Mouse (Mus musculus): ENCODE measurements at regions not wholly inside any gene's neighbourhood (a gene's known extent, or its start where the extent isn't known, plus 50 kb on each side); places are given as distances from the start of the nearest gene placed in this dataset.

DNA sequence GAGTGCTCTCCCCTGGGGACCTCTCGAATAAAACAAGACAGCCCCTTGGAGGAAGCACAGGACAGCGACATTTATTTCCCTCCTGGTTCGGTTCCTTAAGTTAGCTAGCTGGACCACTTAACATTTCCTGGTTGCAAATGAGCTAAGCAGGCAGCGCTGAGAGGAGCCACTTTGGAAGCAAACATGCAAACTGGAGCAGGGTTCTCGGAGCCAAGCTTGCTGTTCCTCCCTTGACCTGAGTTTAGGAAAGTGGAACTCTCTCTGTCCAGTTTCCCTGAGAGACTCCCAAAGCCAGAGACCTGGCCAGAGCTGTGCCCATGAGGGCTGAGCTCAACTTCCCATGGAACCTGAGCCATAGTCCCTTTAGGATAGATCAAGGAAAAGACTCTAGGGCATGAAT lies 219.4 kb upstream of the Mgmt start:
- Histone ChIP-seq H3K36me3 (ENCODE audit: control insufficient read depth, insufficient read depth) (no peaks in the 10 kb centered on the region), H3ac (ENCODE audit: control insufficient read depth, insufficient read length) (no peak overlapping the region), H3K4me2 (ENCODE audit: low read depth) (no peak overlapping the region), H3K27me3 (ENCODE audit: control insufficient read depth, insufficient read depth, insufficient read length) (no peaks in the 10 kb centered on the region), H3K79me2 (ENCODE audit: control insufficient read depth, insufficient read depth) (no peaks in the 10 kb centered on the region), H3K4me3 (no peak overlapping the region)
- TF ChIP-seq POLR2AphosphoS2 (IDR thresholded peaks at IDR 0.05; ENCODE audit: insufficient read length, low read depth) (no peak), E2F4 (IDR thresholded peaks at IDR 0.05; ENCODE audit: insufficient read depth) (no peak), SRF (IDR thresholded peaks at IDR 0.05; ENCODE audit: control insufficient read depth, insufficient read length, low read depth) (no peak), MAX (IDR thresholded peaks at IDR 0.05; ENCODE audit: low read depth) (no peak), USF1 (IDR thresholded peaks at IDR 0.05; ENCODE audit: low read depth) (no peak), TCF12 (IDR thresholded peaks at IDR 0.05; ENCODE audit: insufficient read depth, poor library complexity, severe bottlenecking) (no peak), MYOG (IDR thresholded peaks at IDR 0.05; ENCODE audit: control insufficient read depth in 1 of 3, insufficient read depth in 1 of 3, insufficient read length in 2 of 3, low read depth in 2 of 3) (no peak), TCF3 (IDR thresholded peaks at IDR 0.05; ENCODE audit: insufficient read length, low read depth) (no peak), REST (IDR thresholded peaks at IDR 0.05; ENCODE audit: insufficient read depth, insufficient read length) (no peak), POLR2A (IDR thresholded peaks at IDR 0.05; ENCODE audit: insufficient read length, low read depth) (no peak), MYOD1 (IDR thresholded peaks at IDR 0.05; ENCODE audit: control insufficient read depth in 1 of 3, insufficient read length in 2 of 3, low read depth in 2 of 3) (no peak), CEBPB (IDR thresholded peaks at IDR 0.05; ENCODE audit: insufficient read depth, poor library complexity, severe bottlenecking) (no peak)

DNA sequence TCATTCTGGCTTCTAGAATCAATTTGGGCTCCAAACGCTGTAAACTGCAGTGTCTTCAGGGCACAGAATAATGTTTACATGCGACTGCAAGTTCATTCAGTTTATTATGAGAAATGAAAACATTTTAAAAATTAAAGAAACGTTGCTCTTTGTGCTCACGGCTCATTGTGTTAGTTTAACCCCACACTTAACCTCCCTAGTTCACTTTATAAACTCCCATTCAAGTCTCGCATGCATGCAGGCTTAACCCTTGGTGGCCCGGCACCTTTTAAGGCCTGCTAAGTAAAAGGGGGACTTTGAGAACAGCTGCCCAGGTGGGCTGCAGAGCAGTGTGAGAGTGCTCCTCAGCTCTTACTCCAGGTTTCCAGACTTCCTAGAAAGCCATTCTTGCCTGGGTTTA lies 218.3 kb upstream of the Mgmt start:
- Histone ChIP-seq H3K27me3 (ENCODE audit: control insufficient read depth, insufficient read depth, insufficient read length) (no peaks in the 10 kb centered on the region), H3ac (ENCODE audit: control insufficient read depth, insufficient read length) (no peak overlapping the region), H3K36me3 (ENCODE audit: control insufficient read depth, insufficient read depth) (no peaks in the 10 kb centered on the region), H3K4me3 (no peak overlapping the region), H3K4me2 (ENCODE audit: low read depth) (no peak overlapping the region), H3K79me2 (ENCODE audit: control insufficient read depth, insufficient read depth) (no peaks in the 10 kb centered on the region)
- TF ChIP-seq REST (IDR thresholded peaks at IDR 0.05; ENCODE audit: insufficient read depth, insufficient read length) (no peak), MYOD1 (IDR thresholded peaks at IDR 0.05; ENCODE audit: control insufficient read depth in 1 of 3, insufficient read length in 2 of 3, low read depth in 2 of 3) (no peak), POLR2A (IDR thresholded peaks at IDR 0.05; ENCODE audit: insufficient read length, low read depth) (no peak), TCF3 (IDR thresholded peaks at IDR 0.05; ENCODE audit: insufficient read length, low read depth) (no peak), MAX (IDR thresholded peaks at IDR 0.05; ENCODE audit: low read depth) (no peak), CEBPB (IDR thresholded peaks at IDR 0.05; ENCODE audit: insufficient read depth, poor library complexity, severe bottlenecking) (no peak), E2F4 (IDR thresholded peaks at IDR 0.05; ENCODE audit: insufficient read depth) (no peak), POLR2AphosphoS2 (IDR thresholded peaks at IDR 0.05; ENCODE audit: insufficient read length, low read depth) (no peak), TCF12 (IDR thresholded peaks at IDR 0.05; ENCODE audit: insufficient read depth, poor library complexity, severe bottlenecking) (no peak)

DNA sequence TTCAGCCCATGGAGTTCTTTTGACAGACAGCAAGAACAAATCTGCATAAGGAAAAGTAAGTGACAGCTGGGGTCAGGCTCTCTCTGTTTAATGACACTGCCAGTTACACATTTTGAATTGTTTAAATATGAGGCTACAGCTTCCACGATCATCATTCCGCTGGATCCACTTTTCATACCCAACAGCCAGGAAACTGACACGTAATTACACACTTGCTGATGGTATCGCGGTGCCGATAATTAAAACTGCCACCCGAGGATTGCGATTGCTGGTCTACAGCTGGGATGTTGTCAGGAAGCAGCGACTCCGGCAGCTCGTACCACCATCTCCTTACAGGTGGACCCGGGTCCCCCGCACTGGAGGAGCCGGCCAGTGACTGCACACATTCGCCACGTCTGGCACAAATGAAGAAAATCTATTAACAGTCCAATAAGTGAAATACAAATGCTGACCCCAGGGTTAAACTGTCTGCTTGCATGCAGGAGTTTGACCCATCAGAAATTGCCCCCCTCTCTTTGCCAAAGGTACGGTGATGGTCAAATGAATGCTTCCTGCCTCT lies 217.3 kb upstream of the Mgmt start:
- Histone ChIP-seq H3K4me3 (no peak overlapping the region), H3K79me2 (ENCODE audit: control insufficient read depth, insufficient read depth) (no peaks in the 10 kb centered on the region), H3ac (ENCODE audit: control insufficient read depth, insufficient read length) (no peak overlapping the region), H3K27me3 (ENCODE audit: control insufficient read depth, insufficient read depth, insufficient read length) (no peaks in the 10 kb centered on the region), H3K4me2 (ENCODE audit: low read depth) (no peak overlapping the region), H3K36me3 (ENCODE audit: control insufficient read depth, insufficient read depth) (no peaks in the 10 kb centered on the region)
- TF ChIP-seq POLR2A (IDR thresholded peaks at IDR 0.05; ENCODE audit: insufficient read length, low read depth) (no peak), TCF3 (IDR thresholded peaks at IDR 0.05; ENCODE audit: insufficient read length, low read depth) (no peak), TCF12 (IDR thresholded peaks at IDR 0.05; ENCODE audit: insufficient read depth, poor library complexity, severe bottlenecking) (no peak), E2F4 (IDR thresholded peaks at IDR 0.05; ENCODE audit: insufficient read depth) (no peak), USF1 (IDR thresholded peaks at IDR 0.05; ENCODE audit: low read depth) (no peak), MYOG (IDR thresholded peaks at IDR 0.05; ENCODE audit: control insufficient read depth in 1 of 3, insufficient read depth in 1 of 3, insufficient read length in 2 of 3, low read depth in 2 of 3) (no peak), CEBPB (IDR thresholded peaks at IDR 0.05; ENCODE audit: insufficient read depth, poor library complexity, severe bottlenecking) (no peak), MYOD1 (IDR thresholded peaks at IDR 0.05; ENCODE audit: control insufficient read depth in 1 of 3, insufficient read length in 2 of 3, low read depth in 2 of 3) (no peak), MAX (IDR thresholded peaks at IDR 0.05; ENCODE audit: low read depth) (no peak), POLR2AphosphoS2 (IDR thresholded peaks at IDR 0.05; ENCODE audit: insufficient read length, low read depth) (no peak), SRF (IDR thresholded peaks at IDR 0.05; ENCODE audit: control insufficient read depth, insufficient read length, low read depth) (no peak), REST (IDR thresholded peaks at IDR 0.05; ENCODE audit: insufficient read depth, insufficient read length) (no peak)

DNA sequence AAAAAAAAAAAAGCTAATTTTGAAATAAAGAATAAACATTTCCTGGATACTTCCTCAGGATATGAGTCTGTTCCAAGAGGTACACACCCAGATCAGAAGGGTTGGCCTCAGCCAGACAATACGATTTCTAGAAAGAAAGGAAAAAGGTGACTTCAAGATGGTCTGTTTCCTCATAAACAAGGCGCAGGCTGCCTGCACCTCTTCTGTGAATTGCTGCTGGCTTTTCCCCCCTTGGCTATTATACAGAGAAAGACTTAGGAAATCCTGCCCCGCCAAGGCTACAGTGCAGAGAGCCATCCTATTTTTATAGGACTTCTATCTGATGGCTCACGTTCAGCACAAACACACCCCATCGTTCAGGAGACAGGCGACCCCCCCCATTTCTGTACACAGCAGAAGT lies 204.8 kb upstream of the Mgmt start:
- Histone ChIP-seq H3K36me3 (ENCODE audit: control insufficient read depth, insufficient read depth) (no peaks in the 10 kb centered on the region), H3K79me2 (ENCODE audit: control insufficient read depth, insufficient read depth) (no peaks in the 10 kb centered on the region), H3ac (ENCODE audit: control insufficient read depth, insufficient read length) (no peak overlapping the region), H3K4me2 (ENCODE audit: low read depth) (no peak overlapping the region), H3K4me3 (no peak overlapping the region), H3K27me3 (ENCODE audit: control insufficient read depth, insufficient read depth, insufficient read length) (no peaks in the 10 kb centered on the region)
- no peak for TF ChIP-seq MAX (IDR thresholded peaks at IDR 0.05; ENCODE audit: low read depth)

DNA sequence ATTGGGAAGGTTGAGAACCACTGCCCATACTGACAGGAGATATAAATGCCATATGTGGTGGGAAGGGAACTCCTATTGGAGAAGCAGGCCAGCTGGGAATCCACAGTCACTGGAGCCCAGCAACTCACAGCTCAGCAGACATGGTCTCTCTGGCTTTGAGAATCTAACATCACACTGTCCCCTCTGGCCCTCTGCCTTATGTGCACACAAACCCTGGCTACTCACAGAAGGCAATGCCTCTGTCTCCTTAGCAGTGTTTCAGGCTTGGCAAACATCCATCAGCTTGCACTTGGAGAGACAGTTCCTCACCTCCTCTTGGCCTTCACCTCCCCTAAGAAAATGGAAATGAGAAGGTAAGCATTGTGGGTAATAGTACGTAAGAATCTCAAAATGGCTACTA lies 188.2 kb upstream of the Mgmt start:
- Histone ChIP-seq H3K4me3 (no peak overlapping the region), H3K4me2 (ENCODE audit: low read depth) (no peak overlapping the region), H3K27me3 (ENCODE audit: control insufficient read depth, insufficient read depth, insufficient read length) (no peaks in the 10 kb centered on the region), H3K79me2 (ENCODE audit: control insufficient read depth, insufficient read depth) (no peaks in the 10 kb centered on the region), H3K36me3 (ENCODE audit: control insufficient read depth, insufficient read depth) (no peaks in the 10 kb centered on the region), H3ac (ENCODE audit: control insufficient read depth, insufficient read length) (no peak overlapping the region)
- TF ChIP-seq TCF3 (IDR thresholded peaks at IDR 0.05; ENCODE audit: insufficient read length, low read depth) (no peak), POLR2AphosphoS2 (IDR thresholded peaks at IDR 0.05; ENCODE audit: insufficient read length, low read depth) (no peak), SRF (IDR thresholded peaks at IDR 0.05; ENCODE audit: control insufficient read depth, insufficient read length, low read depth) (no peak), POLR2A (IDR thresholded peaks at IDR 0.05; ENCODE audit: insufficient read length, low read depth) (no peak), CEBPB (IDR thresholded peaks at IDR 0.05; ENCODE audit: insufficient read depth, poor library complexity, severe bottlenecking) (no peak), USF1 (IDR thresholded peaks at IDR 0.05; ENCODE audit: low read depth) (no peak), E2F4 (IDR thresholded peaks at IDR 0.05; ENCODE audit: insufficient read depth) (no peak), REST (IDR thresholded peaks at IDR 0.05; ENCODE audit: insufficient read depth, insufficient read length) (no peak), MAX (IDR thresholded peaks at IDR 0.05; ENCODE audit: low read depth) (no peak), MYOG (IDR thresholded peaks at IDR 0.05; ENCODE audit: control insufficient read depth in 1 of 3, insufficient read depth in 1 of 3, insufficient read length in 2 of 3, low read depth in 2 of 3) (no peak), TCF12 (IDR thresholded peaks at IDR 0.05; ENCODE audit: insufficient read depth, poor library complexity, severe bottlenecking) (no peak), MYOD1 (IDR thresholded peaks at IDR 0.05; ENCODE audit: control insufficient read depth in 1 of 3, insufficient read length in 2 of 3, low read depth in 2 of 3) (no peak)

Measured in myocyte (in vitro differentiated cells).